Mouse (Mus musculus): ENCODE results near the gene Ptk6. TPM values are rescaled to one million over a fixed set of nuclear protein-coding genes. Genes with fewer than 3 reads are reported as not detected.

The Ptk6 gene
- total RNA-seq, 2 experiments from 2014 or later = 0.05 TPM; not detected in 1

Other genes with a start within 250 kb of the Ptk6 start
- gene Nkain4, start 248.1 kb downstream of the Ptk6 start, total RNA-seq (2021) = 10 to 100 TPM in 1 of 2 experiments, 1 to 10 TPM in 1; 7.7 to 11.6 TPM
- gene Arfgap1, start 235.6 kb downstream of the Ptk6 start, total RNA-seq (2021) = 10 to 100 TPM; 31.2 to 37.0 TPM
- gene Col20a1, start 216.3 kb downstream of the Ptk6 start, total RNA-seq (2021) = under 1 TPM; 0.51 to 0.58 TPM
- gene Chrna4, start 159.2 kb downstream of the Ptk6 start, total RNA-seq (2021) = not detected
- gene Kcnq2, start 67.5 kb downstream of the Ptk6 start, total RNA-seq (2021) = not detected
- 1,000 to 10,000 TPM; 1,480 to 1,577 TPM for gene Eef1a2, start 45.8 kb downstream of the Ptk6 start, total RNA-seq (2021)
- gene Ppdpf, start 15.5 kb downstream of the Ptk6 start, total RNA-seq (2021) = 10 to 100 TPM; 49.4 to 52.6 TPM
- under 1 TPM; 0.14 to 0.49 TPM for gene Srms, start 10.4 kb upstream of the Ptk6 start, total RNA-seq (2021)
- gene Fndc11, start 17.2 kb upstream of the Ptk6 start, total RNA-seq (2021) = under 1 TPM in 1 of 2 experiments, not detected in 1; 0.22 TPM
- gene Helz2, start 39.2 kb upstream of the Ptk6 start, total RNA-seq (2021) = 10 to 100 TPM in 1 of 2 experiments, 1 to 10 TPM in 1; 9.9 to 11.5 TPM
- gene Gmeb2, start 85.2 kb upstream of the Ptk6 start, total RNA-seq (2021) = 1 to 10 TPM; 9.0 to 9.6 TPM
- gene Stmn3, start 111.7 kb upstream of the Ptk6 start, total RNA-seq (2021) = under 1 TPM; 0.38 to 0.53 TPM
- gene Rtel1, start 117.0 kb upstream of the Ptk6 start, total RNA-seq (2021) = 10 to 100 TPM in 1 of 2 experiments, 1 to 10 TPM in 1; 9.3 to 10.1 TPM
- gene Zgpat, start 162.1 kb upstream of the Ptk6 start, total RNA-seq (2021) = 10 to 100 TPM; 17.6 to 22.3 TPM
- gene Arfrp1, start 162.6 kb upstream of the Ptk6 start, total RNA-seq (2021) = 10 to 100 TPM; 52.2 to 55.4 TPM
- gene Lime1, start 177.3 kb upstream of the Ptk6 start, total RNA-seq (2021) = 1 to 10 TPM; 5.1 to 6.7 TPM